Mouse (Mus musculus): ENCODE measurements at regions not wholly inside any gene's neighbourhood (a gene's known extent, or its start where the extent isn't known, plus 50 kb on each side); places are given as distances from the start of the nearest gene placed in this dataset.
A peak's percentile ranks its signal among the peaks of the same experiment; 100 is the strongest.
"Not testable (repeated sequence)": the region's sequence is repeated elsewhere in the genome, so short reads cannot be mapped to it uniquely, and the experiment has no call there.

- ATAC-seq (replicated peaks in 1 of 2; ENCODE audit: insufficient read depth in 1 of 2, low FRiP score in 2 of 2, low TSS enrichment in 1 of 2, low read depth in 1 of 2, poor library complexity in 2 of 2, severe bottlenecking in 2 of 2), result no peak
Measured at GRCm38 (mm10) chr1:41887556-41887955, 808.0 kb upstream of the Pou3f3 start.

- ATAC-seq (replicated peaks in 1 of 2; ENCODE audit: insufficient read depth in 1 of 2, low FRiP score in 2 of 2, low TSS enrichment in 1 of 2, low read depth in 1 of 2, poor library complexity in 2 of 2, severe bottlenecking in 2 of 2), result no peak
Measured at GRCm38 (mm10) chr1:41888213-41888612, 807.4 kb upstream of the Pou3f3 start.

- ATAC-seq (replicated peaks in 1 of 2; ENCODE audit: insufficient read depth in 1 of 2, low FRiP score in 2 of 2, low TSS enrichment in 1 of 2, low read depth in 1 of 2, poor library complexity in 2 of 2, severe bottlenecking in 2 of 2), result no peak
Measured at GRCm38 (mm10) chr1:41888966-41889365, 806.6 kb upstream of the Pou3f3 start.

GRCm38 (mm10) chr1:41889940-41890339 is 805.6 kb upstream of the Pou3f3 start:
- no peak for ATAC-seq (replicated peaks in 1 of 2; ENCODE audit: insufficient read depth in 1 of 2, low FRiP score in 2 of 2, low TSS enrichment in 1 of 2, low read depth in 1 of 2, poor library complexity in 2 of 2, severe bottlenecking in 2 of 2)

GRCm38 (mm10) chr1:41890714-41891689 is 804.6 kb upstream of the Pou3f3 start:
- no peak for ATAC-seq (replicated peaks in 1 of 2; ENCODE audit: insufficient read depth in 1 of 2, low FRiP score in 2 of 2, low TSS enrichment in 1 of 2, low read depth in 1 of 2, poor library complexity in 2 of 2, severe bottlenecking in 2 of 2)

GRCm38 (mm10) chr1:41891730-41892129 is 803.8 kb upstream of the Pou3f3 start:
- no peak for ATAC-seq (replicated peaks in 1 of 2; ENCODE audit: insufficient read depth in 1 of 2, low FRiP score in 2 of 2, low TSS enrichment in 1 of 2, low read depth in 1 of 2, poor library complexity in 2 of 2, severe bottlenecking in 2 of 2)

GRCm38 (mm10) chr1:41892376-41892775 is 803.2 kb upstream of the Pou3f3 start:
- ATAC-seq (replicated peaks in 1 of 2; ENCODE audit: insufficient read depth in 1 of 2, low FRiP score in 2 of 2, low TSS enrichment in 1 of 2, low read depth in 1 of 2, poor library complexity in 2 of 2, severe bottlenecking in 2 of 2), result no peak

- no peak for ATAC-seq (replicated peaks in 1 of 2; ENCODE audit: insufficient read depth in 1 of 2, low FRiP score in 2 of 2, low TSS enrichment in 1 of 2, low read depth in 1 of 2, poor library complexity in 2 of 2, severe bottlenecking in 2 of 2)
Measured at GRCm38 (mm10) chr1:41897768-41898330, 797.7 kb upstream of the Pou3f3 start.

GRCm38 (mm10) chr1:41900370-41900769 is 795.2 kb upstream of the Pou3f3 start:
- no peak for ATAC-seq (replicated peaks in 1 of 2; ENCODE audit: insufficient read depth in 1 of 2, low FRiP score in 2 of 2, low TSS enrichment in 1 of 2, low read depth in 1 of 2, poor library complexity in 2 of 2, severe bottlenecking in 2 of 2)

- ATAC-seq (replicated peaks in 1 of 2; ENCODE audit: insufficient read depth in 1 of 2, low FRiP score in 2 of 2, low TSS enrichment in 1 of 2, low read depth in 1 of 2, poor library complexity in 2 of 2, severe bottlenecking in 2 of 2), result no peak
Measured at GRCm38 (mm10) chr1:41905971-41906370, 789.6 kb upstream of the Pou3f3 start.

- ATAC-seq (replicated peaks in 1 of 2; ENCODE audit: insufficient read depth in 1 of 2, low FRiP score in 2 of 2, low TSS enrichment in 1 of 2, low read depth in 1 of 2, poor library complexity in 2 of 2, severe bottlenecking in 2 of 2), result no peak
Measured at GRCm38 (mm10) chr1:41908001-41908807, 787.4 kb upstream of the Pou3f3 start.

GRCm38 (mm10) chr1:41908808-41909110 is 786.8 kb upstream of the Pou3f3 start:
- ATAC-seq (replicated peaks in 1 of 2; ENCODE audit: insufficient read depth in 1 of 2, low FRiP score in 2 of 2, low TSS enrichment in 1 of 2, low read depth in 1 of 2, poor library complexity in 2 of 2, severe bottlenecking in 2 of 2), result no peak

GRCm38 (mm10) chr1:41909799-41910198 is 785.8 kb upstream of the Pou3f3 start:
- ATAC-seq (replicated peaks in 1 of 2; ENCODE audit: insufficient read depth in 1 of 2, low FRiP score in 2 of 2, low TSS enrichment in 1 of 2, low read depth in 1 of 2, poor library complexity in 2 of 2, severe bottlenecking in 2 of 2), result no peak

GRCm38 (mm10) chr1:41916730-41917347 is 778.7 kb upstream of the Pou3f3 start:
- ATAC-seq (replicated peaks in 1 of 2; ENCODE audit: insufficient read depth in 1 of 2, low FRiP score in 2 of 2, low TSS enrichment in 1 of 2, low read depth in 1 of 2, poor library complexity in 2 of 2, severe bottlenecking in 2 of 2), result no peak

- ATAC-seq (replicated peaks in 1 of 2; ENCODE audit: insufficient read depth in 1 of 2, low FRiP score in 2 of 2, low TSS enrichment in 1 of 2, low read depth in 1 of 2, poor library complexity in 2 of 2, severe bottlenecking in 2 of 2), result not testable (repeated sequence)
Measured at GRCm38 (mm10) chr1:41917807-41918206, 777.8 kb upstream of the Pou3f3 start.

- ATAC-seq (replicated peaks in 1 of 2; ENCODE audit: insufficient read depth in 1 of 2, low FRiP score in 2 of 2, low TSS enrichment in 1 of 2, low read depth in 1 of 2, poor library complexity in 2 of 2, severe bottlenecking in 2 of 2), result peak; percentile 58 to 73; a peak in 3 of 4 replicates
Measured at GRCm38 (mm10) chr1:41918394-41919262, 776.9 kb upstream of the Pou3f3 start.

- no peak for ATAC-seq (replicated peaks in 1 of 2; ENCODE audit: insufficient read depth in 1 of 2, low FRiP score in 2 of 2, low TSS enrichment in 1 of 2, low read depth in 1 of 2, poor library complexity in 2 of 2, severe bottlenecking in 2 of 2)
Measured at GRCm38 (mm10) chr1:41933777-41934176, 761.8 kb upstream of the Pou3f3 start.
